Mouse (Mus musculus): ENCODE measurements at regions not wholly inside any gene's neighbourhood (a gene's known extent, or its start where the extent isn't known, plus 50 kb on each side); places are given as distances from the start of the nearest gene placed in this dataset.

- no peak for DNase-seq (ENCODE audit: low spot score in 2 of 2)
Measured at GRCm38 (mm10) chr9:72217296-72218028, 57.2 kb upstream of the Zfp280d start.

- DNase-seq (ENCODE audit: low spot score in 2 of 2): no peak
Measured at GRCm38 (mm10) chr9:72218736-72219135, 55.9 kb upstream of the Zfp280d start.

- no peak for DNase-seq (ENCODE audit: low spot score in 2 of 2)
Measured at GRCm38 (mm10) chr9:72219892-72220291, 54.8 kb upstream of the Zfp280d start.

GRCm38 (mm10) chr9:72221333-72221732, 53.3 kb upstream of the Zfp280d start:
- peak in 1 of 2 experiments; percentile 18 for DNase-seq (ENCODE audit: low spot score in 2 of 2)

Data from spleen, postnatal 10 days (tissue).